Mouse (Mus musculus) c-Kit-positive CD71-positive TER-119-positive erythroid progenitor cells, embryonic 14.5 days (primary cell): ENCODE measurements around the gene Wnt2b.

Source experiments
- DNase-seq: peaks from one replicate; pipeline ENCODE4 v3.0.0-alpha.2; 2013; ENCODE audit warnings: low spot score

The Wnt2b gene

GRCm38 (mm10) chr3:104961066-104962059 lies at the start of gene Wnt2b:
Gene Wnt2b (minus strand): TSS chr3:104961921.
- DNase-seq, result no peak

- DNase-seq, result no peak
Observed at GRCm38 (mm10) chr3:105010681-105011339, 49.1 kb upstream of the Wnt2b start.

DNA sequence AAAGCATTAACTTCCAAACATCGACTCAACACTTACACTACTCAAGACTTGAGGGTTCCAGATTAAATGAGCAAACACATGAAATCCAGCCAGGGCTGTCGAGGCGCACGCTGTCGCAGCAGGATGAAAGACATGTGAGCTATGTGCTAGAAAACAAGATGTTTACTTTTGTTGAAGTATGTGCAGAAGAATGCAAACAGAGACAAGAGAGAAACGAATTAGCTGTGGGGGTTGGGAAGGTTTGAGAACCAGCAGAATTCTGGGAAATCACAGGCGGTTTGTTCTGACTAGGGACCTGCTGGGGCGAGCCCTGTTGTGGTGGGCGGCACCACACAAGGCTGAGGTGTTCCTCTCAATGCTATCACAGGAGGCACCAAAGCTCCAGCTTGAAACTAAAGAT lies 46.3 kb upstream of the Wnt2b start:
- DNase-seq, result no peak

GRCm38 (mm10) chr3:105006101-105006500 lies 44.4 kb upstream of the Wnt2b start:
- no peak for DNase-seq

DNA sequence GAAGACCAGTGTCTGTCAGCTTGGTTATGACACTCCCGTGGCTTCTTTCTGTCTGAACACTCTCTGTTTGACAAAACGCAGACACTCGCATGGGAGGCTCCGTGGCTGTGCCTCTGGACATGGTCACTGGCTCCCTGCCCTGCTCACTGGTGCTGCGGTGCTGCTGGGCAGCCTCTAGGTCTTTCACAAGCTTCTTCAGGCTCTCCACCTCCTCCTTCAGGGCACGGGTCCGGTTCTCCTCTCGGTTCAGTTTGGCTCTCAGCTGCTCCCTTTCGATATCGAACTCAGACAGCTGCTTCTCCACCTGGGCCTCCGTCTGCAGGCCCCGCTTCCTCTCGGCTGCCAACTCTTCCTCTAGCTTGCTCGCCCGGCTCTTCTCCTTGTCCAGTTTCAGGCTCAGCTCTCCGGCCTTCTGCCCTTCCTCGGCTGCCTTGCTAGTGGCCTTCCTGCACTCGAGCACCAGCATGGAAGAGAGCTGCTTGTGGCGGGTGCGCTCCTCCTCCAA lies 43.9 kb upstream of the Wnt2b start:
- DNase-seq, result no peak

DNA sequence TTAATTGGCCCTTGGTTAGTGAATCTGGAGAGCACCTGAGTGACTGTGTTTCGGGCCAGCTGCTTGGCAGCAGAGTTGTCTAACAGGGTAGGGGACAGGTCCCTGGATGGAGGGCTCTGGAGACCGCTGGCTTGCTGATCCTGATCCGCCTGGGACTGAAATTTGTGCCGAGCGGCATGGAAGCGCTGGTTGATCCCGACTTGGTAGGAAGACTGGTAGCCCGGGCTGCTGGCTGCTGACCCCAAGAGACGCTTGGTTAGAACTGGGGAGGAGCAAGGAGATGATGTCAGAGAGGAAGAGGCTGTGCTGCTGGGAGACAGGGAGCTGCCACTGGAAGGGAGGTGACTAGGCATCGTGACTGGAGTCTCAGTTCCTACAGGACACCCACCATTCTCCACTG lies 43.3 kb upstream of the Wnt2b start:
- DNase-seq, result no peak

GRCm38 (mm10) chr3:105003960-105004463 lies 42.3 kb upstream of the Wnt2b start:
- DNase-seq, result no peak

GRCm38 (mm10) chr3:105001374-105001773 lies 39.7 kb upstream of the Wnt2b start:
- DNase-seq, result no peak

GRCm38 (mm10) chr3:105000561-105000960 lies 38.8 kb upstream of the Wnt2b start:
- DNase-seq, result no peak

- DNase-seq, result no peak
Observed at GRCm38 (mm10) chr3:104997563-104997962, 35.8 kb upstream of the Wnt2b start.

GRCm38 (mm10) chr3:104995707-104996106 lies 34.0 kb upstream of the Wnt2b start:
- DNase-seq, result no peak

DNA sequence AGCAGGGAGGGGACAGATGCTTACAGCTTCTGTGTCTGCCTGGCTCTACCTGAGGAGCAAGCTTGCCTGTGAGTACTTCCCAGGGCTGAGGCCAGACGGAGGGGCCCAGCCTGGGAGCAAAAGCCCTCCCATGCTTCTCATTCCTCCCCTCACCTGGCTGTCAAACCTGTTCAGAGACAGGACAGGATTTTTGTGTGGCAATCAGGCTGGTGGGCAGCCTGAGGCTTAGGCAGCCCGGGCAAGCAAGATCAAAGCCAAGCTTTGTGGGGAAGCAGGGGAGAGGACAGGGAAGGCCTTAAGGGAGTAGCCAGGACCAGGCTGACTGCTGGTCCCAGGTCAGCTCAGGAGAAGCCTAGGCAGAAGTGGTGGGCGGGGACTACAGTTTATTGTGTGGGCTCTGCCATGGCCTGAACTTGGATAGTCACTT lies 32.7 kb upstream of the Wnt2b start:
- DNase-seq, result no peak

GRCm38 (mm10) chr3:104993800-104994199 lies 32.1 kb upstream of the Wnt2b start:
- DNase-seq, result no peak

DNA sequence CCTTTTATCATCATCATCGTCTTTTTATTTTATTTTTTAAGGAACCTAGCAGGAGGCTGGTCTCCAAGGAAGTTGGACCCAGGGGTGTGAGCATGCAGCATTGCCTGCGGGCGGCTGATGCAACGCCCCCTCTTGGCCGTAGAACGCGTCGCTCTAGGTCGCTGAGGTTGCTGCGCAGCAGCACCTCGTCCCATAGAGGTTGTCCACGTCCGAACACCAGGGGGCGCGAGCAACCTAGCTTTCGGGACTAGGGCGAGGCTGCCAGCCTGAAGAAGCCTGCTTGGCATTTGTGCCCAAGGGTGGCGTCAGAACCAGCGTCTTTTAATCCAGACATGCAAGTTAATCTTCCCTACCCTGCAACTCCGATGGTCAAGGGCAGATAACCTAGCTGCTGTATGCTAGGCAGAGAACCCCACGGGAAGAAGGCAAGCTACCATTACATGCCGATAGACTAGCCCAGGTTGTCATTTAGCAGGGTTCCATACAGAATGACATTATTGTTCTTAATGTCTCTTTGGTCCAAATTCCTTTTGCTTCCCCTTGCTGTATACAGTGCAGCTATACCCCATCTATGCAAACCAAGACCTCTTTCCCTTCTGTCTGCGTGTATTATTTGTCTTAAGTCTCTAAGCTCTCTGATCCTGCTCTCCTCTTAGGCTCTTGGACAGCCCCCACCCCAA lies 31.1 kb upstream of the Wnt2b start:
- peak; percentile 60 for DNase-seq

DNA sequence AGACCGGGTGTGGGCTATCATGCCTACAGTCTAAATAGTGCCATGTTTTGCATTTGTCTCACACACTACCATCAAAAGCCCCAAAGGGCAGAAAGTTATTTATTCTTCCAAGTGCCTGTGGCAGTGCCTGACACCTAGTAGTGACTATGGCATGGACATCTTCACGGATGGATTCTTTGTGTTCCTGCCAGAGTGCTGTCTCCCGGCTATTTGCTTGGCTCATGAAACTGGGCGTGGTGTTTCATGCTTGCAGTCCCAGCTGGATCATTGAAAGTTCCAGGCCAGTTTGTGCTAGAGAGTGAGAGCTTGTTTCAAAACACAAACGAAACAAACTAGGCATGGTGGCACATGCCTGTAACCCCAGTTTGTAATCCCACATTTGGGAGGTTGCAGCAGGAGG lies 30.0 kb upstream of the Wnt2b start:
- DNase-seq, result no peak

- DNase-seq, result no peak
Observed at GRCm38 (mm10) chr3:104987884-104988283, 26.2 kb upstream of the Wnt2b start.

DNA sequence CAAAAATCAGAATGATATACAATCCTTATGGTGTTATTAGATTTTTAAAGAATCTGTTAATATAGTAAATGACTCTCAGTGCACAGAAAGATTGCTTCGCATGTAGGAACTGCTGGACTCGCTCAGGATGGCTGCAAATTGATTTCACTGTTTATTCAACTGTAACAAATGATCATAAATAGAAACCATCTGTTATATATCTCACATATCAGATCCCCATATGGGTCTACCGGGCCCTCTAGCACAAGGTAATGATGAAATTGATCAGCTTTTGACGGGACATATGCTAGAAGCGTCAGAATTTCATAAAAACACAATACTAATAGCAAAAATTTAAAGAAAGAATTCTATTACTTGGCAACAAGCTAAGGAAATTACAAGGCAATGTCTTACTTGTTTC lies 18.0 kb upstream of the Wnt2b start:
- DNase-seq, result no peak

GRCm38 (mm10) chr3:104967548-104968300 lies 6.0 kb upstream of the Wnt2b start:
- peak; percentile 48 for DNase-seq

DNA sequence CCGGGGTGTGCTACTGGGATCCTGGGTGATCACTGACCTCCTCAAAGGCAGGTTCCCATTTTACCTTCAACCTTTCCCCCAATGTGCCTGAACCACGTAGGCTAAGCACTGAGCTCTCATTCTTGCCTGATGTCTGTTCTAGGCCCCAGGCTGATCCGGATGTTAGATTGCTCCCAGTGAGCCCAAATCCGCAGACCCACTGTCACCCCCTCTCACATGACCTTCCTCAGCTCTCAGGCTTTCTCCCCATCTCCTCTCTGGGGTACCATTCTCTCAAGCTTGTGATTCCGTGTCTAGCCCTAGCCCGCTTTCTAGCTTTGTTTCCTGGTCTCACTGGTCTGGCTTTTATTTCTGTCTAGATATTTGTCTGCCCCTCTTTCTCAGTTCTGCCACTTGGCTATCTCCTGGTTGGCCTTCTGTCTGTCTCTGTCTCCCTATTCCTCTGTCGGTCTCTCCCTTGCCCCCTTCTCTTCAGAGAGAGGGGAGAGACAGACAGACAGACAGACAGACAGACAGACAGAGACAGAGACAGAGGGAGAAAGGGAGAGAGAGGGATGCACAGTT lies 4.4 kb upstream of the Wnt2b start:
- DNase-seq, result no peak

GRCm38 (mm10) chr3:104965070-104965855 lies 3.5 kb upstream of the Wnt2b start:
- no peak for DNase-seq
